Comparison of ENCODE assay signal across 21 mouse cellular contexts in the genomic region with DNA sequence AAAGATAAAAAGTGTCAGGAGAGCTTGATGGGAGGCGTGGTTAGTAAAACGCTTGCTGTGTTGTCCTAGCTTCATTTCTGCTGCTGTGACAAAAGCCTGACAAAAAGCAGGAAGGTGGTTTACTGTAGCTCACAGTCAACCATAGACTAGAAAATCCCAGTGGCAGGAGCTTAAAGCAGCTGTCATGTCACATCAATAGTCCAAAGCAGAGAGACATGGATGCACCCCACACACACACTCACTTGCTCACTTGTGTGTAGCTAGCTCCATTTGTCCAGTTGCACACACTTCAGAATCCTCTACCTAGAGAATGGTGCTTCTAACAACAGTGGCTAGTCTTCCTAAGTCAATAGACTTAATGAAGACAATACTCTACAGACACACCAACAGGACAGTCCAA.
"Had no signal": no experiment of that assay in that cellular context is flagged by ENCODE, and none has a peak within 500 bp of the region (broad histone marks: within the 10 kb centered on the region; RNA-seq: fewer than 3 reads in every experiment).

No protein-coding gene starts in this region.

- H3K9ac ChIP-seq: intestine, embryonic 15.5 days; kidney, embryonic 15.5 days; limb, embryonic 12.5 days; limb, embryonic 15.5 days; lung, embryonic 15.5 days; midbrain, embryonic 13.5 days had no signal

- H3K4me1 ChIP-seq: intestine, embryonic 15.5 days; kidney, embryonic 15.5 days; limb, embryonic 12.5 days; limb, embryonic 15.5 days; lung, embryonic 15.5 days; midbrain, embryonic 10.5 days; midbrain, embryonic 13.5 days had no signal

- H3K27me3 ChIP-seq: intestine, embryonic 15.5 days; kidney, embryonic 15.5 days; limb, embryonic 12.5 days; limb, embryonic 15.5 days; lung, embryonic 15.5 days; midbrain, embryonic 13.5 days had no signal

- H3K36me3 ChIP-seq: lung, embryonic 15.5 days; midbrain, embryonic 13.5 days had no signal

- ATAC-seq: intestine, embryonic 15.5 days; midbrain, embryonic 13.5 days; midbrain, embryonic 16.5 days had no signal

- H3K9me3 ChIP-seq: intestine, embryonic 15.5 days; kidney, embryonic 15.5 days; limb, embryonic 12.5 days; limb, embryonic 15.5 days; lung, embryonic 15.5 days had no signal

- H3K4me2 ChIP-seq: intestine, embryonic 15.5 days; kidney, embryonic 15.5 days; limb, embryonic 12.5 days; limb, embryonic 15.5 days; lung, embryonic 15.5 days; midbrain, embryonic 13.5 days had no signal

- H3K4me3 ChIP-seq: intestine, embryonic 15.5 days; kidney, embryonic 15.5 days; limb, embryonic 12.5 days; limb, embryonic 15.5 days; lung, embryonic 15.5 days; midbrain, embryonic 10.5 days; midbrain, embryonic 13.5 days had no signal

- H3K27ac ChIP-seq: intestine, embryonic 15.5 days; kidney, embryonic 15.5 days; limb, embryonic 12.5 days; limb, embryonic 15.5 days; lung, embryonic 15.5 days; midbrain, embryonic 10.5 days; midbrain, embryonic 13.5 days had no signal

- DNase-seq: kidney, adult 11 months; kidney, adult 8-10 months; kidney, postnatal 14 days; kidney, postnatal 4 days; left cerebral cortex, postnatal 4 days; lung, adult 18-20 months; lung, postnatal 10 days; lung, postnatal 36 days; right cerebral cortex, adult 18-20 months; right cerebral cortex, postnatal 14 days; right cerebral cortex, postnatal 4 days; thymus, adult 18-20 months; thymus, postnatal 36 days had no signal
